Mouse (Mus musculus): ENCODE results near the gene Ncaph2. TPM values are rescaled to one million over a fixed set of nuclear protein-coding genes. Genes with fewer than 3 reads are reported as not detected.

Gene Ncaph2
- total and polyA plus RNA-seq, 2 experiments, result 26.9 to 63.9 TPM

DNA sequence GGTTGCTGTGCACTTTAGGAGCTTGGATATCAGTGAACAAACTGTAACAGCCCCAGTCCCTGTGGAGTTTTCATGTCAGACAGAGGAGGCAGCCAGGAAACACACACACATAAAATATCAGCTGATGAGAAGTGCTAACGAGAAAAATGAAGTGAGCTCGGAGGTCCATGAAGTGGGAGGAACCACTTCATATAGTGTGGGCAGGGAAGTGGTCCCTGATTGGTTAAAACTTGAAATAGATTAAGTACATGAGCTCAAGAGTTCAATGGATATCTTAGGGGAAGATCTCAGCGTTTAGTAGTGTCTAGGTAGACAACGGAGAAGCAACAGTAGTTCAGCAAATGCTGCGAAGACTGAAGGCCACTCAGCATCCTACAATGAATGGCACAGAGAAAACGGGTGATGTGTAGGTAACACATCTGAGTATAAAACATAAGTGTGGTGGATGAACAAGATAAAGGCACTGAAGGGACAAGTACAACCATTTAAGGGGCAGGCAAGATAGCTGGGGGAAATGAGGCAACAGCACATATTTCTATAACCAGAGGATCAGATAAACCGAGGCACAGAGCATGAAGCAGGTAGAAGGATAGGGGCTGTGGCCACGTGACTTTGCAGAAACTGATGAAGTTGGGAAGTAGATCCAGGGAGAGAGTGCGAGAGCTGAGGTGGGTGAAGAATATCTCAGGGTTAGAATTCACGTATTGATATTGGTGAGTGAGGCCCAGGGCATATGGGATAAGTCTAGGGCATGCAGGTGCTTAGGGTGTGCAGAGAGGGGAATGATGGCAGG lies 49.5 kb downstream of the Ncaph2 start:
- H3K4me1 ChIP-seq (ENCODE audit: control insufficient read depth, insufficient read depth, low read length), result no peaks in the 10 kb centered on the region
- WGBS, result 84% methylated on average over 10 of the region's 10 CpGs
- H3K9ac ChIP-seq (ENCODE audit: low read depth, low read length), result no peak overlapping the region
- no peak for TF ChIP-seq POLR2A (IDR thresholded peaks at IDR 0.05; ENCODE audit: extremely low read depth, insufficient read depth, low read length)
- TF ChIP-seq CTCF (IDR thresholded peaks at IDR 0.05; ENCODE audit: low read depth, low read length), result no peak
- DNase-seq (ENCODE audit: extremely low read depth, low read depth, low spot score), result no peak
- H3K79me2 ChIP-seq (ENCODE audit: control insufficient read depth, insufficient read depth, low read length), result no peaks in the 10 kb centered on the region
- H3K27me3 ChIP-seq (ENCODE audit: control insufficient read depth, insufficient read depth, low read length), result no peaks in the 10 kb centered on the region
- H3K4me3 ChIP-seq (ENCODE audit: insufficient read depth, low read depth, low read length), result no peak overlapping the region
- no peak overlapping the region for H3K27ac ChIP-seq (replicated peaks; ENCODE audit: insufficient read depth, low read depth, low read length)
- H3K36me3 ChIP-seq (ENCODE audit: control insufficient read depth, insufficient read depth, low read length), result no peaks in the 10 kb centered on the region

DNA sequence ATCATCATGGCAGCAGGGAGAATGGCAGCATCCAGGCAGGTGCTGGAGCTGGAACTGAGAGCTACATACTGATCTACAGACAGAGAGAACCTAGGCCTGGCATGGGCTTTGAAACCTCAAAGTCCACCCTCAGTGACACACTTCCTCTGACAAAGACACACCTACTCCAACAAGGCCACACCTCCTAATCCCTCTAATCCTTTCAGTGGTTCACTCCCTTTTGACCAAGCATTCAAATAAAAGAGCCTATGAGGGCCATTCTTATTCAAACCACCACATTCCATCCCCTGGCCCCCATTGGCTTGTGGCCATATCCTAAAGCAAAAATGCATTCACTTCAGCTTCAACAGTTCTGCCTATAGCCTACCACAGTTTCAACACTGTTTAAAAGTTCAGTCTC lies 51.2 kb downstream of the Ncaph2 start:
- no peak overlapping the region for H3K4me3 ChIP-seq (ENCODE audit: insufficient read depth, low read depth, low read length)
- no peaks in the 10 kb centered on the region for H3K36me3 ChIP-seq (ENCODE audit: control insufficient read depth, insufficient read depth, low read length)
- no peak for TF ChIP-seq CTCF (IDR thresholded peaks at IDR 0.05; ENCODE audit: low read depth, low read length)
- no peak for TF ChIP-seq POLR2A (IDR thresholded peaks at IDR 0.05; ENCODE audit: extremely low read depth, insufficient read depth, low read length)
- no peaks in the 10 kb centered on the region for H3K79me2 ChIP-seq (ENCODE audit: control insufficient read depth, insufficient read depth, low read length)
- H3K27ac ChIP-seq (replicated peaks; ENCODE audit: insufficient read depth, low read depth, low read length), result no peak overlapping the region
- H3K9ac ChIP-seq (ENCODE audit: low read depth, low read length), result no peak overlapping the region
- no peaks in the 10 kb centered on the region for H3K4me1 ChIP-seq (ENCODE audit: control insufficient read depth, insufficient read depth, low read length)
- DNase-seq (ENCODE audit: extremely low read depth, low read depth, low spot score), result no peak
- H3K27me3 ChIP-seq (ENCODE audit: control insufficient read depth, insufficient read depth, low read length), result no peaks in the 10 kb centered on the region

DNA sequence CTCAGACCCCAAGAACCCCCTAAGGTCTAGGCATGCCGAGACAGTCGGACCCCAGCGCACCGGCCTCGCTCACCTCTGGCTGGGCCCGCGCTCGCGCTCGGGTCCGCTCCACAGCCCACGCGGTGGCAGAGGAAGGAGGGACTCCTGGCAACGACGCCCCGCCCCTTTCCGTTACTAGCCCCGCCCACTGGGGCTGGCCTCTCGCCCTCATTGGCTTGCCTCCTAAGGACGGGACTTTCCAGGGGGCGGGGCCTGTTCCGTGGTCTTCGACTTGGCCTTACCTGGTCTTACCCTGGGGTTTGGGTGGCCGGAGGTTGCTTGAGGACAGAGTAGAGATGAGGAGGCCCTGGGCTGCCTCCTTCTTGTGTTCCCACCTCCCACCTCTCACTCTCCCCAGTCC lies 54.6 kb downstream of the Ncaph2 start, which contains the start of gene Syce3:
TSS of gene Syce3 (minus strand) at position 386 of the 400 bp plus-strand sequence.
- H3K27ac ChIP-seq (replicated peaks; ENCODE audit: insufficient read depth, low read depth, low read length), result no peak within 1 kb of the TSS
- H3K4me3 ChIP-seq (ENCODE audit: insufficient read depth, low read depth, low read length), result no peak within 1 kb of the TSS
- no peaks in the 10 kb centered on the region for H3K36me3 ChIP-seq (ENCODE audit: control insufficient read depth, insufficient read depth, low read length)
- no peaks in the 10 kb centered on the region for H3K79me2 ChIP-seq (ENCODE audit: control insufficient read depth, insufficient read depth, low read length)
- no peak within 1 kb of the TSS for H3K9ac ChIP-seq (ENCODE audit: low read depth, low read length)
- WGBS, result 81% methylated on average over 24 of the region's 24 CpGs
- no peak for DNase-seq (ENCODE audit: extremely low read depth, low read depth, low spot score)
- H3K4me1 ChIP-seq (ENCODE audit: control insufficient read depth, insufficient read depth, low read length), result peaks cover 1% of the 10 kb centered on the region
- no peaks in the 10 kb centered on the region for H3K27me3 ChIP-seq (ENCODE audit: control insufficient read depth, insufficient read depth, low read length)
- TF ChIP-seq POLR2A (IDR thresholded peaks at IDR 0.05; ENCODE audit: extremely low read depth, insufficient read depth, low read length), result no peak
- no peak for TF ChIP-seq CTCF (IDR thresholded peaks at IDR 0.05; ENCODE audit: low read depth, low read length)

DNA sequence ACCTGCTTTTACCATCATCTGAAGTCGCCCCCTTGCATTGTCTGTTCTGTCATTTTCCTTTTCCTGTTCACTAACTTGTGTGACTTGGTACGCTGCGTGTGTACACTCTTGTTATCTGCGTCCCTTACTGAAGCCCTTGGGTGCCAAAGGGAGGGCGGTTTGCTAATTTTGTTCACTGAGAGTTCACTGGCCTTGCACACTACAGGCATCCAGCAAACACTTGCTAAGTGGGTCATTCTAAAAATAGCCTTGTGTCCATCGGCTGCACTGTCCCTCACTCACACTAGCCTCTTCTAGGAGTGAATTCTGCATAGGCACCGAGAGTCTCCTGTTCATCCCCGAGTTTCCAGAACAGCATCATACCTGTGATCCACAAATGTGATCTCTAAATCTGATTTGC lies 59.8 kb downstream of the Ncaph2 start:
- TF ChIP-seq POLR2A (IDR thresholded peaks at IDR 0.05; ENCODE audit: extremely low read depth, insufficient read depth, low read length) (no peak), CTCF (IDR thresholded peaks at IDR 0.05; ENCODE audit: low read depth, low read length) (no peak)
- Histone ChIP-seq H3K4me1 (ENCODE audit: control insufficient read depth, insufficient read depth, low read length) (peaks cover 7% of the 10 kb centered on the region), H3K79me2 (ENCODE audit: control insufficient read depth, insufficient read depth, low read length) (no peaks in the 10 kb centered on the region), H3K27ac (replicated peaks; ENCODE audit: insufficient read depth, low read depth, low read length) (no peak overlapping the region), H3K9ac (ENCODE audit: low read depth, low read length) (no peak overlapping the region), H3K4me3 (ENCODE audit: insufficient read depth, low read depth, low read length) (no peak overlapping the region), H3K27me3 (ENCODE audit: control insufficient read depth, insufficient read depth, low read length) (no peaks in the 10 kb centered on the region), H3K36me3 (ENCODE audit: control insufficient read depth, insufficient read depth, low read length) (peaks cover 14% of the 10 kb centered on the region)
- DNase-seq (ENCODE audit: extremely low read depth, low read depth, low spot score), result peak; percentile 76
- WGBS, result 26% methylated on average over 8 of the region's 8 CpGs

DNA sequence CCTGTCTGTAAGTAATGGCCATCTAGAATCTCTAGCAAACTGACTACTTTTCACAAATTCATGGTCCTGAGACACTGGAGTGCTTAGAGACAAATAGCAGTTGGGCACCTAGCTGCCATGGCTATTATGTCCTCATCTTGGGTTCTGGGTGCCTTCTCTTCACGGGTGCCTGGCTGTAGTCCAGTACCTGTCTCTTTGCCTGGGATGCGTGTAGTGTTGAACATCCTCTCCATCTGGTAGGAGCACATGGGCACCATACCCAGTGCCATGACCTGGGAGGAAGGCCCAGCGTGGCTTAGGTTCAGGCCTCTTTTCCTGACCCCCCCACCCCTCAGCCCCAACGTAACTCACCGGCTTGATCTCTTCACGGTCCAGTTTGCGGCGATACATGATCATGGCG lies 66.4 kb downstream of the Ncaph2 start:
- peaks cover 24% of the 10 kb centered on the region for H3K36me3 ChIP-seq (ENCODE audit: control insufficient read depth, insufficient read depth, low read length)
- H3K27me3 ChIP-seq (ENCODE audit: control insufficient read depth, insufficient read depth, low read length), result no peaks in the 10 kb centered on the region
- no peaks in the 10 kb centered on the region for H3K79me2 ChIP-seq (ENCODE audit: control insufficient read depth, insufficient read depth, low read length)
- peaks cover 5% of the 10 kb centered on the region for H3K4me1 ChIP-seq (ENCODE audit: control insufficient read depth, insufficient read depth, low read length)
- 94% methylated on average over 9 of the region's 9 CpGs for WGBS
- no peak overlapping the region for H3K27ac ChIP-seq (replicated peaks; ENCODE audit: insufficient read depth, low read depth, low read length)
- TF ChIP-seq CTCF (IDR thresholded peaks at IDR 0.05; ENCODE audit: low read depth, low read length) (no peak), POLR2A (IDR thresholded peaks at IDR 0.05; ENCODE audit: extremely low read depth, insufficient read depth, low read length) (no peak)
- no peak for DNase-seq (ENCODE audit: extremely low read depth, low read depth, low spot score)
- H3K4me3 ChIP-seq (ENCODE audit: insufficient read depth, low read depth, low read length), result no peak overlapping the region
- no peak overlapping the region for H3K9ac ChIP-seq (ENCODE audit: low read depth, low read length)

Other genes with a start within 250 kb of the Ncaph2 start
- gene Tubgcp6, start 232.6 kb upstream of the Ncaph2 start, total RNA-seq (2014; rRNA removed), result 6.5 and 7.5 TPM in 2 replicates
- gene Tubgcp6, start 232.6 kb upstream of the Ncaph2 start, polyA plus RNA-seq (2012; rRNA removed), result 9.1 and 13.2 TPM in 2 replicates
- 10.0 and 10.5 TPM in 2 replicates for gene Hdac10, start 227.0 kb upstream of the Ncaph2 start, total RNA-seq (2014; rRNA removed)
- gene Hdac10, start 227.0 kb upstream of the Ncaph2 start, polyA plus RNA-seq (2012; rRNA removed), result 16.8 and 22.0 TPM in 2 replicates
- gene Mapk12, start 215.0 kb upstream of the Ncaph2 start, total RNA-seq (2014; rRNA removed), result 2.4 and 3.3 TPM in 2 replicates
- 1.6 and 2.1 TPM in 2 replicates for gene Mapk12, start 215.0 kb upstream of the Ncaph2 start, polyA plus RNA-seq (2012; rRNA removed)
- gene Mapk11, start 206.1 kb upstream of the Ncaph2 start, total RNA-seq (2014; rRNA removed), result 0.74 and 1.1 TPM in 2 replicates
- 1.1 and 1.3 TPM in 2 replicates for gene Mapk11, start 206.1 kb upstream of the Ncaph2 start, polyA plus RNA-seq (2012; rRNA removed)
- gene Plxnb2, start 174.9 kb upstream of the Ncaph2 start, total RNA-seq (2014; rRNA removed), result 80.0 and 111 TPM in 2 replicates
- gene Plxnb2, start 174.9 kb upstream of the Ncaph2 start, polyA plus RNA-seq (2012; rRNA removed), result 189 and 199 TPM in 2 replicates
- 2.8 and 3.4 TPM in 2 replicates for gene Dennd6b, start 159.2 kb upstream of the Ncaph2 start, total RNA-seq (2014; rRNA removed)
- gene Dennd6b, start 159.2 kb upstream of the Ncaph2 start, polyA plus RNA-seq (2012; rRNA removed), result 8.4 and 10.0 TPM in 2 replicates
- gene Ppp6r2, start 144.2 kb upstream of the Ncaph2 start, total RNA-seq (2014; rRNA removed), result 43.9 and 57.5 TPM in 2 replicates
- 115 and 143 TPM in 2 replicates for gene Ppp6r2, start 144.2 kb upstream of the Ncaph2 start, polyA plus RNA-seq (2012; rRNA removed)
- gene Sbf1, start 40.4 kb upstream of the Ncaph2 start, total RNA-seq (2014; rRNA removed), result 22.3 and 32.7 TPM in 2 replicates
- gene Sbf1, start 40.4 kb upstream of the Ncaph2 start, polyA plus RNA-seq (2012; rRNA removed), result 75.5 and 99.0 TPM in 2 replicates
- gene Adm2, start 33.0 kb upstream of the Ncaph2 start, total RNA-seq (2014; rRNA removed), result not detected in 2 replicates
- gene Adm2, start 33.0 kb upstream of the Ncaph2 start, polyA plus RNA-seq (2012; rRNA removed), result not detected in 2 replicates
- gene Miox, start 21.3 kb upstream of the Ncaph2 start, total RNA-seq (2014; rRNA removed), result 0.28 and 0.54 TPM in 2 replicates
- 0.31 and 0.32 TPM in 2 replicates for gene Miox, start 21.3 kb upstream of the Ncaph2 start, polyA plus RNA-seq (2012; rRNA removed)
- 4.3 and 8.0 TPM in 2 replicates for gene Lmf2, start 60 bp upstream of the Ncaph2 start, total RNA-seq (2014; rRNA removed)
- gene Lmf2, start 60 bp upstream of the Ncaph2 start, polyA plus RNA-seq (2012; rRNA removed), result 20.8 and 21.3 TPM in 2 replicates
- 105 and 131 TPM in 2 replicates for gene Sco2, start 18.1 kb downstream of the Ncaph2 start, total RNA-seq (2014; rRNA removed)
- 353 and 400 TPM in 2 replicates for gene Sco2, start 18.1 kb downstream of the Ncaph2 start, polyA plus RNA-seq (2012; rRNA removed)
- gene Tymp, start 21.3 kb downstream of the Ncaph2 start, total RNA-seq (2014; rRNA removed), result 48.7 and 62.5 TPM in 2 replicates
- 126 and 160 TPM in 2 replicates for gene Tymp, start 21.3 kb downstream of the Ncaph2 start, polyA plus RNA-seq (2012; rRNA removed)
- 2.0 and 3.8 TPM in 2 replicates for gene Odf3b, start 23.6 kb downstream of the Ncaph2 start, total RNA-seq (2014; rRNA removed)
- 29.8 and 41.7 TPM in 2 replicates for gene Odf3b, start 23.6 kb downstream of the Ncaph2 start, polyA plus RNA-seq (2012; rRNA removed)
- gene Klhdc7b, start 29.2 kb downstream of the Ncaph2 start, total RNA-seq (2014; rRNA removed), result 0.07 and 0.28 TPM in 2 replicates
- gene Klhdc7b, start 29.2 kb downstream of the Ncaph2 start, polyA plus RNA-seq (2012; rRNA removed), result 0.30 and 0.34 TPM in 2 replicates
- not detected in 2 replicates for gene Syce3, start 54.8 kb downstream of the Ncaph2 start, total RNA-seq (2014; rRNA removed)
- gene Syce3, start 54.8 kb downstream of the Ncaph2 start, polyA plus RNA-seq (2012; rRNA removed), result not detected in 2 replicates
- gene Cpt1b, start 70.1 kb downstream of the Ncaph2 start, total RNA-seq (2014; rRNA removed), result 1.5 and 1.9 TPM in 2 replicates
- gene Cpt1b, start 70.1 kb downstream of the Ncaph2 start, polyA plus RNA-seq (2012; rRNA removed), result 0.82 and 1.3 TPM in 2 replicates
- 1.1 and 1.6 TPM in 2 replicates for gene C730034F03Rik, start 73.9 kb downstream of the Ncaph2 start, total RNA-seq (2014; rRNA removed)
- 0.50 and 0.83 TPM in 2 replicates for gene C730034F03Rik, start 73.9 kb downstream of the Ncaph2 start, polyA plus RNA-seq (2012; rRNA removed)
- gene Gm44502, start 74.0 kb downstream of the Ncaph2 start, total RNA-seq (2014; rRNA removed), result not detected in 2 replicates
- 0.30 and 1.5 TPM in 2 replicates for gene Gm44502, start 74.0 kb downstream of the Ncaph2 start, polyA plus RNA-seq (2012; rRNA removed)
- gene Chkb, start 74.2 kb downstream of the Ncaph2 start, total RNA-seq (2014; rRNA removed), result 25.4 and 25.9 TPM in 2 replicates
- gene Chkb, start 74.2 kb downstream of the Ncaph2 start, polyA plus RNA-seq (2012; rRNA removed), result 42.0 and 47.2 TPM in 2 replicates
- gene Mapk8ip2, start 98.2 kb downstream of the Ncaph2 start, total RNA-seq (2014; rRNA removed), result not detected in 2 replicates
- 0.01 TPM in 1 of 2 replicates, not detected in the other for gene Mapk8ip2, start 98.2 kb downstream of the Ncaph2 start, polyA plus RNA-seq (2012; rRNA removed)
- 4.2 and 6.7 TPM in 2 replicates for gene Arsa, start 121.7 kb downstream of the Ncaph2 start, total RNA-seq (2014; rRNA removed)
- gene Arsa, start 121.7 kb downstream of the Ncaph2 start, polyA plus RNA-seq (2012; rRNA removed), result 18.2 and 29.1 TPM in 2 replicates
- gene Shank3, start 143.9 kb downstream of the Ncaph2 start, total RNA-seq (2014; rRNA removed), result 1.5 and 3.2 TPM in 2 replicates
- 2.7 and 3.9 TPM in 2 replicates for gene Shank3, start 143.9 kb downstream of the Ncaph2 start, polyA plus RNA-seq (2012; rRNA removed)
- gene Acr, start 212.6 kb downstream of the Ncaph2 start, total RNA-seq (2014; rRNA removed), result not detected in 2 replicates
- gene Acr, start 212.6 kb downstream of the Ncaph2 start, polyA plus RNA-seq (2012; rRNA removed), result 0.10 and 0.16 TPM in 2 replicates
- gene Rabl2, start 236.2 kb downstream of the Ncaph2 start, total RNA-seq (2014; rRNA removed), result 1.4 and 1.7 TPM in 2 replicates
- 3.6 and 4.0 TPM in 2 replicates for gene Rabl2, start 236.2 kb downstream of the Ncaph2 start, polyA plus RNA-seq (2012; rRNA removed)